Mouse (Mus musculus) lung, adult 2 months (tissue): Measurements from ENCODE around the gene Atg5.

Source experiments
- CTCF ChIP-seq: fragments of 200-500 bp; IDR thresholded peaks from 2 replicates; pipeline ENCODE4 v1.5.1; 2011; ENCODE audit warnings: mild to moderate bottlenecking, low read length, control low read depth; ENCODE audit not compliant: insufficient read depth
- POLR2A ChIP-seq: fragments of 200-500 bp; IDR thresholded peaks from 2 replicates; pipeline ENCODE4 v1.6.1; 2011; ENCODE audit warnings: low read depth, mild to moderate bottlenecking, control low read depth, low read length, borderline replicate concordance; ENCODE audit errors: extremely low read depth

DNA sequence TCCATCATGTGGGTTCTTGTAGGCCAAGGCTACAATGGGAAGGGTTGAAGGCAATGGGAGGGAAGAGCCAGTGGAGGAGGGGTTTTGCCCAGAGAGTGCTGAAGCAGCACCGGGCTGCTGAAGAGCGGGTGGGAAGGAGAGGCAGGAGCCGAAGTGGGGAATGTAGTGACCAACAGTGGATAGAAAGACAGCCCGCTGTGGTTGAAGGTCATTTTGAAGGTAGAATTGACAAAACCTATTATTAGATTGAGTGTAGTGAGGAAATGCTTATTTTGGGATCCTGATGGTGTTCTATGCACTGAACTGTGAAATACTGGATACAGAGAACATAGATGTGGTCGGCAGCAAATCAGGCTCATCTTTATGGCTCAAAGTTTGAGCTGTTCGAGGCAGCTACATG is 38.1 kb downstream of the Atg5 start:
- TF ChIP-seq POLR2A (no peak), CTCF (no peak)
